Mouse (Mus musculus) erythroblast, embryonic 14.5 days (primary cell): ENCODE data around the gene Fam50a. TPM values are rescaled to one million over a fixed set of nuclear protein-coding genes. Genes with fewer than 3 reads are reported as not detected.

Experiments used
- H3K27me3 ChIP-seq: 2 replicates; pipeline ENCODE4 v1.6.1; 2012; ENCODE audit warnings: inconsistent platforms; ENCODE audit not compliant: control insufficient read depth
- H3K36me3 ChIP-seq: 2 replicates; pipeline ENCODE4 v1.6.1; 2012; ENCODE audit warnings: mild to moderate bottlenecking, inconsistent platforms; ENCODE audit not compliant: control insufficient read depth
- H3K4me1 ChIP-seq: 2 replicates; pipeline ENCODE4 v1.6.1; 2012; ENCODE audit warnings: inconsistent platforms; ENCODE audit not compliant: control insufficient read depth
- H3K4me3 ChIP-seq: replicated peaks from 2 replicates; pipeline ENCODE3; 2012; ENCODE audit warnings: moderate library complexity, mild to moderate bottlenecking, inconsistent platforms
- H3K9me3 ChIP-seq: 2 replicates; pipeline ENCODE4 v1.6.1; 2012; ENCODE audit warnings: low read length, inconsistent platforms, mixed read lengths; ENCODE audit not compliant: control insufficient read depth
- GATA1 ChIP-seq: IDR thresholded peaks from 2 replicates; pipeline ENCODE4 v1.6.1; 2012; ENCODE audit warnings: low read length, inconsistent platforms, mixed read lengths
- TAL1 ChIP-seq: IDR thresholded peaks from 3 replicates; pipeline ENCODE4 v1.6.1; 2012; ENCODE audit warnings: low read length, inconsistent platforms, mixed read lengths
- polyA plus RNA-seq: library from polyadenylated mRNA; stranded (reverse); fragments of >175 nt; gene quantifications from 2 replicates; pipeline ENCODE4 v1.2.3, GENCODE M21; 2012

The Fam50a gene
- polyA plus RNA-seq = 4.8 and 5.6 TPM in 2 replicates

DNA sequence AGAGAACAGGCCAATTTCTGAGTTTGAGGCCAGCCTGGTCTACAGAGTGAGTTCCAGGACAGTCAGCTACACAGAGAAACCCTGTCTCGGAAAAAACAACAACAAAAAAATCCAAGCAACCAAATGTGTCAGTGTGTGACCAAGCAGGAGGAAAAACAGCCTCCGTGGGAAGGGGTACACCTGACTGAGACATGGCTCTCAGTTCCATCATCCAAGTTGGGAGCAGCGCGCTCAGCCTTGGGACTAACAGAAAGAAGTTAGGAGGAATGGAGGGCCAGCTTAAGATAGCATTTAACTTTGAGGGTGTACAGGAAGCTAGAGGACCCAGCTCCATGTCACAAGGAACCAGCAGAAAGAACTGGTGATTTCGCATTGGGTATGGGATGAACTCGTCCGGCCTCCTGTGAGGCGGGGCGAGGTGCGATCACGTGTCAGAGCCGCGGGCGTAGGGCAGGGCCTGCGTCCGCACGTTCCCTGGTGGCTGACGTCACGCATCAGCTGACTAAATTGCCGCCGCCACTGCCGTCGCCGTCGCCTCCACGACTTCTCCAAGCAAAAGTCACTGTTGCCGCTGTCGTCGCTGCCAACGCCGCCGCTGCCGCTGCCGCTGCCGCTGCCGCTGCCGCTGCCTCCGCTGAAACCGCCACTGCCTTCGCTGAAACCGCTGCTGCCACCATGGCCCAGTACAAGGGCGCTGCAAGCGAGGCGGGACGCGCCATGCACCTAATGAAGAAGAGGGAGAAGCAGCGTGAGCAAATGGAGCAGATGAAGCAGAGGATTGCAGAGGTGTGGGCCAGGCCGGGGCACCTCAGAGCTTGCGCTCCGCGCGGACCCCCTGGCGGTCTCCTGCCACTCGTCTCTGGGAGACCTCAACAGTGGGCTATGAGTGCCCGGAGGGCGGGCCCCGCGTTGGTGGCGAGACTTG lies at the start of gene Fam50a:
Gene Fam50a (plus strand): TSS at position 494 of the 925 bp plus-strand sequence.
- Histone ChIP-seq H3K4me3 (peak within 1 kb of the TSS; percentile 81), H3K36me3 (peaks cover 78% of the 10 kb centered on the region), H3K27me3 (peaks cover 2% of the 10 kb centered on the region; the same call in 1 of the 2 replicates), H3K9me3 (no peaks in the 10 kb centered on the region; the same call in 1 of the 2 replicates), H3K4me1 (peaks cover 35% of the 10 kb centered on the region)
- no peak for TF ChIP-seq TAL1
- TF ChIP-seq GATA1 = no peak

DNA sequence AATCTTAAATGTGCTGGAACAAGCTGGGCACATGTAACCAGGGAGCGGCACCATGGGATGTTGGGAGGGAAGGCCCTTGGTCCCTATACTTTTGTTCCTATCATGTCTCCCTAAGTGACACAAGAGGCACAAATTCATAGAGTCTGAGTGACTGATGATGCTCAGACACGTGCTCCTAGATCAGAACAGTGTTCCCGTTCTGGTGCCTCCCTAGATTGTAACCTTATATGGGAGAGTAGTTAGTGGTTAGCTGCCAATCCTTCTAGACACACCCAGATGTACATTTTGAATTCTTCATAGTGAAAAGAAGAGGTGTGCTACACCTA lies 43.1 kb upstream of the Fam50a start:
- Histone ChIP-seq H3K36me3 (peaks cover 30% of the 10 kb centered on the region), H3K27me3 (no peaks in the 10 kb centered on the region; the same call in 1 of the 2 replicates), H3K4me1 (peaks cover 36% of the 10 kb centered on the region), H3K4me3 (peak overlapping the region; percentile 76), H3K9me3 (peaks cover 6% of the 10 kb centered on the region; the same call in 1 of the 2 replicates)
- no peak for TF ChIP-seq TAL1
- TF ChIP-seq GATA1 = no peak

DNA sequence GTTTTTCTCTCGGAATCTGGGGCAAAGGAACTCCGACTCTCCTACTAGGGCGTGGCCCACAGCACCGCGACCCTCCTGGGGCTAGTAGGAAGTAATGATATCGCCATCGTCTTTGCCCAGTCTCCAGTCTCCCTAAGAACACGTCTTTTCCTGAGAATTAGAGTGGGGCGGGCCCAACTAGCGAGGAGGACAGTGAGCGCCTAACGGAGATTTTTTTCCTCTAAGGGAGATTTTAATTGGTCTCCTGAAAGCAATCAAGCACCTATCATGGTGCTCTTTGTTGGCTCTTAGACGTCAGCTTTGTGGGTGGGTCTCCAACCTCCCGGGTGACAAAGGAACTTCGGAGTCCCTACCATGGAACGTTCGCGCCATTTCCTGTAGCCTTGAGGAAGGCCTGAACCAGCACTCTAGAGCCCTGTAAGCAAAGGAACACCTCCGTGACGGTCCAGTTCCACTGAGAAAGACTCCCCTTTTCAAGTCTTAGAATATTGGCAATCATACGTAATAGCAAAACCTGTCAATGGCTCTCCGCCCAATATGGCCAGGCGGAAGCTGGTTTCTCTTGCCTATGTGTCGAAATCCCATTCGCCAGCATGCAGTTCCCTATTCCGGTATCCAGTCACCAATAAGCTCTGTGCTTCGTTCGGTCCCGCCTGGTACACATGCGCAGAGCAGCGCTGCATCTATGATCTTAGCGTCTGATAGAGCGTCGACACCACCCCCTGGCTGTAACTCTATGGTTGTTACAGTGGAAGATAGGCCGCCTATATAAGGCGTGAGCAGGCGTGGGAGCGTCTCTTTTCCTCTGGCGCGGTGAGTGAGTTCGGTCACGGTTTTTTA lies 42.6 kb upstream of the Fam50a start, which contains the start of gene Rpl10:
Gene Rpl10 (plus strand): TSS at position 751 of the 840 bp plus-strand sequence.
- Histone ChIP-seq H3K9me3 (peaks cover 6% of the 10 kb centered on the region; the same call in 1 of the 2 replicates), H3K27me3 (no peaks in the 10 kb centered on the region; the same call in 1 of the 2 replicates), H3K4me3 (peak within 1 kb of the TSS; percentile 76), H3K36me3 (peaks cover 34% of the 10 kb centered on the region), H3K4me1 (peaks cover 36% of the 10 kb centered on the region)
- no peak for TF ChIP-seq TAL1
- peak; percentile 87 for TF ChIP-seq GATA1

DNA sequence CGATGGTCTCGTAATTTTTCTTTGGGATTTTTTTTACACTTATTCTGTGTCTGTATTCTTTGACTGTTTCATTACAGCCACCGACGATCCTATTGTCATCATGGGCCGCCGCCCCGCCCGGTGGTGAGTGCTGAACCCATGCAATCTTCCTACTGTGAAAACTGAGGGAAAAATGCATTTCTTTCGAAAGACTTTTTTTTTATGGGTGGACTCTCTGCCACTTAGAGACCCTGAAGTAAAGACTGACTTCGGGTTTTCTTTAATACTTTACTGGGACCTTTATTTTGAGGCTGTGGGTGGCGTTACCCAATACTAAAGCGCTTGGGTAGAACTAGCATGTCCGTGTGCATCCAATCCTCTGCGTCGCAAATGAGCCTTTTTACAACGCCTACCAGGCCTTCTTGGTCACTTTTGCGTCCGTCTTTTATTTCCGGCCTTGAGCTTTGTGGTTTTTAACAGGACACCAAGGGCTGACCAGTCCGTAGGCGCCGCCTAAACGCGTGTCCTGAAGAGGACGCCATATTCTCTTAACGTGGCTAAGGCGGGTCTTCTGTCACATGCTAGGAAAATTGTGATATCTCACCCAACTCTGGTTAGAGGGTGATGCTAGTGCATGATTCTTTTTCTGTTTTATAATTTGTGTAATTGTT lies 41.8 kb upstream of the Fam50a start:
- TF ChIP-seq GATA1 (no peak), TAL1 (no peak)
- H3K27me3 ChIP-seq = no peaks in the 10 kb centered on the region; the same call in 1 of the 2 replicates
- peaks cover 36% of the 10 kb centered on the region for H3K4me1 ChIP-seq
- peaks cover 6% of the 10 kb centered on the region; the same call in 1 of the 2 replicates for H3K9me3 ChIP-seq
- H3K4me3 ChIP-seq = peak overlapping the region; percentile 76
- peaks cover 37% of the 10 kb centered on the region for H3K36me3 ChIP-seq

DNA sequence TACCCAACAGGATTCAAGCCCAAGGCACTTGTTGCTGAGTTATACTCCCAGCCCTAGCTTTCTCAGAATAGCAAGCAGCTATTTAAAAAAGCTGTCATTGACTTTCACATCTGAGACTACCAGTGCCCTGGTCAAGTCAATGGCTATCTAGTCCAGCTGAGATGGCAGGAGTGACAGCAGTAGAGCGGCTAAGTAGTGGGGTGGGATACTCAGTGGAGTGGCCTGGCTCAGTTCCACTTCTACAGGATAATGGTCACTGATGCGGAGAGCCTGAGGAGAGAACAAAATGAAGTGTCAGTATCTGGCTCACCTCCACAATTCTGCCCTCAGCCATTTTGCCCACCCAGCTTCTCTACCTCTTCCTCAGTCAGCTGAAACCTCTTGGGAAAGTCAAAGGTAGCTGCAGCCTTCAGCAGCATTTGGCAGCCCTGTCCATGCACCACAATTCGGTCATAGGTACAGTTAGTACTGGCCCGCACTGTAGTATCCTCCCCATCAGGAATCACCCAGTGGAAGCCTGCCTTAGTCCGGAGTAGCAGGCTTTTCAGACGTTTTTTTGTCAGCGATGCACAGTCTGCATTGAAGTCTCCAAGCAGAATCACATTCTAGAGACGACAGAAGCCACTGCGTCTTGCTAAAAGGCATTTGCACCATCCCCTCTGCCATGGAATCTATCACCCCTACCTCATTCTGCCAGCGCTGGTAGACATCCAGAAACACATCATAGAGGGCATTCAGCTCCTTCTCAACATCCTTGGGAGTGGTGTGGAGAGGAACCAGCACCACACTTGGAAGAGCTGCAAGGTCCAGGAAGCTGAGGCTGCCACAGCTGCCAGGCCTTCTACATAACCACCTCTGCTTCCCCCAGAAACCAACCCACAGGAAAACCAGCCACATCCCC lies 39.2 kb upstream of the Fam50a start:
- H3K27me3 ChIP-seq = no peaks in the 10 kb centered on the region; the same call in 1 of the 2 replicates
- peaks cover 44% of the 10 kb centered on the region for H3K4me1 ChIP-seq
- H3K36me3 ChIP-seq = peaks cover 60% of the 10 kb centered on the region
- peaks cover 6% of the 10 kb centered on the region; the same call in 1 of the 2 replicates for H3K9me3 ChIP-seq
- no peak overlapping the region for H3K4me3 ChIP-seq
- TF ChIP-seq GATA1 (no peak), TAL1 (no peak)

DNA sequence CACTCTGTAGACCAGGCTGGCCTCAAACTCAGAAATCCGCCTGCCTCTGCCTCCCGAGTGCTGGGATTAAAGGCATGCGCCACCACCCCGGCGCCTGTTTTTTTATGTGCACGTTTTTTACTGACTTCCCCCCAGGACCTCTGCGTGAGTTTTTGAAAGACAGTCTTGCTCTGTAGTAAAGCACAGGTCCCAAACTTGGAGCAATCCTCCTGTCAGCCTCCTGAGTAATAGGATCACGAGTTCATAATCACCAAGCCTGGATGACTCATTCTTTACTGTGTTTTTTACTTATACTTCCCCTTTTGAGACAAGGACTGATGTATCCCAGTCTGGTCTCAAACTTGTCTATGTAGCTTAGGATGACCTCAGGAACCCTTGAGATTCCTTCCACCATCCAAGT lies 34.9 kb upstream of the Fam50a start:
- peaks cover 51% of the 10 kb centered on the region for H3K36me3 ChIP-seq
- peaks cover 4% of the 10 kb centered on the region; the same call in 1 of the 2 replicates for H3K9me3 ChIP-seq
- H3K4me3 ChIP-seq = no peak overlapping the region
- peaks cover 37% of the 10 kb centered on the region for H3K4me1 ChIP-seq
- TF ChIP-seq TAL1 (no peak), GATA1 (no peak)
- peaks cover 5% of the 10 kb centered on the region; the same call in 1 of the 2 replicates for H3K27me3 ChIP-seq

DNA sequence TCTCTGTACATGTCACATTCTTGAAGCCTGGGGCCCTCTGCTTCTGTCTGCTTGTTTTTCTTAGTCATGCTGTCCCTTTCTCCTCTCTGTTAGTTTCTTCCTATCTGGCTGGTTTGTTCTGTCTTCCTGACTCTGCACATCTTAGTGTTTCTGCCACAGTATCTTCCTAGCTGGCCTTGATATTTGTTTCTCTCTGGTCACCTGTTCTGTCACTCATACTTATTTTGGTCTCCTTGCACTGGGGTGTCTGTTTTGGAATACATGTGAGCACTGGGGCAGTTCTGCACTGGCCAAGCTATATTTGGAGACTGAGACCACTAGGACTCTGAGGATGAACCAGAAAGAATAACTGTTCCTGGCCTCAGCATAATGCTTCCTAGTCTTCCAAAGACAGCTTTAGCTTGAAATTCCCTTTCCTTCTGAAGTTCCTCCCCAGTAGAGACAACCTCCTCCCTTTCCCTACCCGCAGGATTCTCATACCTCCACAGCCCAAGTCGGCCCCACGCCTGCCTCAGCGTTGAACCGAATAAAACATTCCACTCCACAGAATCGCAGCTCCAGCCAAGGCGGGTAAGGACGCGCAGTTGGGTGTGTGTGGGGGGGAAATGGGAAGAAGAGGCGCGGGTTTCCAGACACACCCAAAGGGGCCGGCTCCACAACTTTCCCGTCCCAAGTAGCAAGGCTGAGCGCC lies 31.6 kb upstream of the Fam50a start:
- Histone ChIP-seq H3K4me1 (peaks cover 42% of the 10 kb centered on the region), H3K36me3 (peaks cover 40% of the 10 kb centered on the region), H3K4me3 (peak overlapping the region; percentile 73), H3K9me3 (peaks cover 4% of the 10 kb centered on the region; the same call in 1 of the 2 replicates), H3K27me3 (peaks cover 5% of the 10 kb centered on the region; the same call in 1 of the 2 replicates)
- TF ChIP-seq TAL1 (no peak), GATA1 (no peak)
